Mouse (Mus musculus) ES-Bruce4 (cell line): ENCODE measurements at regions not wholly inside any gene's neighbourhood (a gene's known extent, or its start where the extent isn't known, plus 50 kb on each side); places are given as distances from the start of the nearest gene placed in this dataset.

ENCODE experiments used
- CTCF ChIP-seq: IDR thresholded peaks from one replicate; pipeline ENCODE4 v1.8.1; 2011; ENCODE audit warnings: low read depth, low read length
- EP300 ChIP-seq: IDR thresholded peaks from 2 replicates; pipeline ENCODE4 v1.6.1; 2011; ENCODE audit warnings: low read depth, low read length; ENCODE audit not compliant: insufficient read depth
- POLR2A ChIP-seq: IDR thresholded peaks from one replicate; pipeline ENCODE4 v1.8.1; 2011; ENCODE audit warnings: low read length; ENCODE audit not compliant: insufficient read depth

DNA sequence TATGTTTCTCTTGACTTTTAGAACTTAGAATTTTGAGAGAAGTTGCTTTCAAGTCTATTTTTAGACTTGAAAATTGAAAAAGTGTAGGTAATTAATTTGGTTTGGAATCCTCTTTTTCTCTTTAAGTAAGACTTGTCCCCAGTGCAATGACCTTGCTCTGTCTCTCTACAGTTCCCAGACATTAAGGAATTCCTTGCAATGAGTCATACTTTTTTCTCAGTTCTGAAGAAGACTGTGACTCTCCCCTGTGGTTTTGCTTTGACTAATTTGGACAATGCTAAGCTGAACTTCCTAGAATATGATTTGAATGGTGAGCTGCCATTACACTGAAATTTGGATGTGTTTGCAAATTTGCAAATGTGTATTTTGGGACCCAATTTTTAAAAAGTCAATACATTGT lies 445.0 kb upstream of the Stxbp6 start:
- TF ChIP-seq CTCF (no peak), EP300 (no peak), POLR2A (no peak)
